Mouse (Mus musculus): Measurements from ENCODE around the gene Car5a.
A peak's percentile ranks its signal among the peaks of the same experiment; 100 is the strongest.

Car5a gene

GRCm38 (mm10) chr8:121906542-121907512, 37.9 kb downstream of the Car5a start:
- no peak for DNase-seq (ENCODE audit: low read depth)

- DNase-seq (ENCODE audit: low read depth) = no peak
These were observed 38.8 kb downstream of the Car5a start for GRCm38 (mm10) chr8:121905864-121906263.

GRCm38 (mm10) chr8:121905420-121905819, 39.3 kb downstream of the Car5a start:
- no peak for DNase-seq (ENCODE audit: low read depth)

GRCm38 (mm10) chr8:121904999-121905398, 39.7 kb downstream of the Car5a start:
- DNase-seq (ENCODE audit: low read depth) = no peak

GRCm38 (mm10) chr8:121903977-121904376, 40.7 kb downstream of the Car5a start:
- DNase-seq (ENCODE audit: low read depth) = no peak

- peak; percentile 93 for DNase-seq (ENCODE audit: low read depth)
These were observed 43.0 kb downstream of the Car5a start for GRCm38 (mm10) chr8:121901498-121902236.

DNA sequence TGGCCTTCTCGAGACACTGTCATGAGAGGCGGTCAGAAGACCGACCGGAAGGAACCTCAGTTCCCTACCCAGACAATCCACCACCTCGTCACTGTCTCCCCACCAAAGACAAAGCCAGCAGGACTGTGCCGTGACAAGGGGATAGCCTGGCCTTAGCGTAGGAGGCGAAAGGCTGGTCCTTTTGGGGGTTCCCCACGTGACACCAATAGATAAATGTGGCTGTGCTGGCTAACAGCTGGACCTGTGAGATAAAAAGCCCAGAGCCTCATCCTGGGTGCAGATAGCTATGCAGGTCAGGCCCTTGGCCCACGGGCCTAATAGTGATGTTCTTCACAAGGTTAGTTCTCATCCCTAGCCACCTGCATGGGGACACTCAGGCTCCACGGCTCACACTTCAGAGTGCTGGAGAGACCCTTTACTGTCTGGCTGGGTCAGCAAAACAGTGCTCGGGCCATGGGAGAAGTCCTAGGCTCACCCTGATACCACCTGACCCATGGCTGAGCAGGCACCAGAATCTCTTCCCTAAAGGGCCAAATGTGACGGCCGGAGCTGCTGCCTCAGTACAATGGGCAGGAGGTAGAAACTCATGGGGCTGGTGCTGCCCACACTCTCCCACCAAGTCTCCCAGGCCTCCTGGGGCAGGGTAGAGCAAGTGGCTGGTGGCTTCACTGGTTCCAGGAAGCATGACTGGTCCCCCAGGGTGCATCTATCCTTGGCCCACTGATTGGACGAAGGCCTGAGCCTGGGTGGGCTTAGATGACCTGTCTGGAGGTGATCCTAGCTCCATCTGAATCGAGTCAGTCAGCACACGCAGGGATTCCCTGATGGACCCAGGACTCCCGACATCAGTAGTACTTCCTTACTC, 45.3 kb downstream of the Car5a start:
- DNase-seq (ENCODE audit: low read depth) = no peak

- peak; percentile 93 for DNase-seq (ENCODE audit: low read depth)
These were observed 46.2 kb downstream of the Car5a start for GRCm38 (mm10) chr8:121898401-121898931.

GRCm38 (mm10) chr8:121897871-121898381, 46.8 kb downstream of the Car5a start:
- DNase-seq (ENCODE audit: low read depth) = peak; percentile 70

GRCm38 (mm10) chr8:121897205-121897604, 47.5 kb downstream of the Car5a start:
- no peak for DNase-seq (ENCODE audit: low read depth)

- no peak for DNase-seq (ENCODE audit: low read depth)
These were observed 48.1 kb downstream of the Car5a start for GRCm38 (mm10) chr8:121896476-121897145.

- DNase-seq (ENCODE audit: low read depth) = no peak
These were observed 48.8 kb downstream of the Car5a start for GRCm38 (mm10) chr8:121895910-121896309.

DNA sequence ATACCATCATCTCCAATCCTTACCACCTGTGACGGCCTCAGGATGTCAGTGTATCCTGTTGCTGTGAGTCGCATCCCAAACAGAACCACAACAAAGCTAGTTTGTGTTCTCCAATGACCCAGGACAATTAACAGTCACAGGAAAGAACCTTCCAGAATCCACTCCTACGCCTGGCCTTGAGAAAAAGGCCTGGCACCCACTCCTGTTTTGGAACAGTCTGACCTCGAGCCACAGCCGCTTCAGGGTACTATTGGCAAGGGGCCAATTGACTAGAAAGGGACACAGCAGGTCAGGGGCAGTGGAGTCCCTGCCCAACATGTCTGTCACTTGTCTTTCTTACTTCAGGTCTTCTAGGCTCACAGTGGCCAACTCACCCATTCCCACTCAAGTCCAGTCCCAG, 51.8 kb downstream of the Car5a start:
- DNase-seq (ENCODE audit: low read depth) = no peak

GRCm38 (mm10) chr8:121889810-121890785, 54.6 kb downstream of the Car5a start:
- no peak for DNase-seq (ENCODE audit: low read depth)

DNA sequence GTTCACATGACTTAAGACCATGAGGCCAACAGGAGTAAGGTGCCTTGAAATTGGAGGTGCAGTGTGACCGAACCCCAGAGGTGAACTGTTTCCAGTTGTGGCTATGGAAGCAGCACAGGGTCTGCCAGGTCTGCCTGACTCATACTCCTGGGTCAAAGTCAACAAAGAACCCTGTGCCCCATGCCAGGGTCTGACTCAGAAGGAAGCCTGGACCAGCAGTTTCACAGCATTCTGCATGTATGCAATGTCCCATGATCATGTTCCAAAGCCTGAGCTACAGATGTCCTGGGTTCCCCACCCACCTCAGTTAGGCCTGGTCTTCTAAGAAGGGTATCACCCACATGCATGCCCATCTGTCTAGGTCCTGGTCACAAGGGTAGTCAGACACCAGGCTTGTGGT, 55.4 kb downstream of the Car5a start:
- DNase-seq (ENCODE audit: low read depth) = peak; percentile 79

- DNase-seq (ENCODE audit: low read depth) = no peak
These were observed 57.2 kb downstream of the Car5a start for GRCm38 (mm10) chr8:121887547-121887946.

DNA sequence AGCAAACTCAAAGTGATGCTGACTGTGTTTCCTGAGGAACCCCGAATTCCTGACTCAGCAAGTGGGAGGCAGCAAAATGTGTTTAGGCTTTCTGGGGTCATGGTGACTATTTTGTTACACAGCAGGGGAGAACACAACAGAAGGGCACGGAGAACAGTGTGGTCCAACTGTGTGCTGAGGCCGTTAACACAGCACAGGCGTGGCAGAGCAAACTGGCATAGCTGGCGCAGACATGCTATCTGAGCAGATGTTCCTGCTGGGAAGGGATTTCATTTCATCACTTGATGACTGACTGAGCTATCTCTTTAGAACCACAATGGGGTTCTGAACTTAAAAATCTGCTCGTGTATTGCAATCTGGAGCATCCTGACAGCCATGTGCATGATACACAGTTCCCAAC, 59.3 kb downstream of the Car5a start:
- no peak for DNase-seq (ENCODE audit: low read depth)

DNA sequence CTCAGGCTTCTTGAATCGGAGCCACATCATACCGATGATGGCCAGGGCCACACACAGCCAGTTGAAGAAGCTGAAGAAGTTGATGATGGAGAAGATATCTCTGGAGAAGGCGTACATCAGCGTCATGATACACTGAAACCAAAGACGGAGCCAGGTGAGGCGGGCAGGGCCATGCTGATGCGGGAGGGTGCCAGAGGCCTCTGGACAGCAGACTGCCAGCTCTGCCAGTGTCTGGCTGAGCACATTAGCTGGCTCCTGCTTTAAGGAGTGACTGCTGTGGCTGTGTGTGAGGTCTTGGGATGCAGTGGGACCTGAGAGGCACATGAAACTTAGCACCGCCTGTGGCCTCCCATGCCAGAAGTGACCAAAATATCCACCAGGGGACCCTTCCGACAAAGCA, 59.7 kb downstream of the Car5a start:
- DNase-seq (ENCODE audit: low read depth) = no peak

- DNase-seq (ENCODE audit: low read depth) = no peak
These were observed 60.5 kb downstream of the Car5a start for GRCm38 (mm10) chr8:121884181-121884580.

DNA sequence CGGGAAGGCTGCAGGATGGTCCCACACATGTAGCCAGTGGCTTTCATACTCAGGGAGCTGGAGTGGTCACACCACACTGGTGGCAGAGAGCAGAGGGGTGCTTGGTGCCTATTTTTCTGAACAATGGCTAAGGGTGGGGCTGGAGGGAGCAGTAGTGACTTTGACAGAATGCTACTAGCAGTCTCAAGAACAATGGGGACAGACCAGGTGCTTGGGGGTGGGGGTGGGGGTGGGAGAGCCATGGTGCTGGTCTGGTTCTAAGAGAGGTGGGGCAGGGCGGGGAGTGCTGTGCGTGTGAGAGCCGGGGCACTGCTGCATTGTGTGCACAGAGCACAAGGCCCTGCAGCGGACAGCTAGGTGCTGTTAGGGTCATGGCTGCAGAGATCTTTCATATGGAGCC, 62.8 kb downstream of the Car5a start:
- no peak for DNase-seq (ENCODE audit: low read depth)

Data from fibroblast of lung, adult 2 months (primary cell).